Mouse (Mus musculus) ovary, postnatal 10 days (tissue): ENCODE measurements at regions not wholly inside any gene's neighbourhood (a gene's known extent, or its start where the extent isn't known, plus 50 kb on each side); places are given as distances from the start of the nearest gene placed in this dataset.
"Not testable (repeated sequence)": the region's sequence is repeated elsewhere in the genome, so short reads cannot be mapped to it uniquely, and the experiment has no call there.

Experiments
- DNase-seq: peaks from one replicate; pipeline ENCODE4 v3.0.0; 2022; ENCODE audit warnings: low spot score

GRCm38 (mm10) chr6:31810602-31811512 is 239.2 kb upstream of the 1700012A03Rik start:
- no peak for DNase-seq

- not testable (repeated sequence) for DNase-seq
Observed at GRCm38 (mm10) chr6:31804468-31804867, 240.7 kb upstream of the Podxl start.

- DNase-seq = not testable (repeated sequence)
Observed at GRCm38 (mm10) chr6:31803222-31803621, 239.4 kb upstream of the Podxl start.

- DNase-seq = no peak
Observed at GRCm38 (mm10) chr6:31791547-31791946, 227.8 kb upstream of the Podxl start.

GRCm38 (mm10) chr6:31790906-31791305 is 227.1 kb upstream of the Podxl start:
- no peak for DNase-seq

- DNase-seq = no peak
Observed at GRCm38 (mm10) chr6:31776841-31777240, 213.1 kb upstream of the Podxl start.

GRCm38 (mm10) chr6:31771916-31772315 is 208.1 kb upstream of the Podxl start:
- no peak for DNase-seq

- DNase-seq = no peak
Observed at GRCm38 (mm10) chr6:31745589-31745988, 181.8 kb upstream of the Podxl start.

- no peak for DNase-seq
Observed at GRCm38 (mm10) chr6:31731391-31731790, 167.6 kb upstream of the Podxl start.

- no peak for DNase-seq
Observed at GRCm38 (mm10) chr6:31719614-31720013, 155.8 kb upstream of the Podxl start.

- DNase-seq = no peak
Observed at GRCm38 (mm10) chr6:31718843-31719242, 155.1 kb upstream of the Podxl start.

- peak; percentile 23 for DNase-seq
Observed at GRCm38 (mm10) chr6:31717531-31717930, 153.8 kb upstream of the Podxl start.

- DNase-seq = no peak
Observed at GRCm38 (mm10) chr6:31707256-31707655, 143.5 kb upstream of the Podxl start.

- no peak for DNase-seq
Observed at GRCm38 (mm10) chr6:31704191-31704590, 140.4 kb upstream of the Podxl start.

- DNase-seq = no peak
Observed at GRCm38 (mm10) chr6:31702931-31703330, 139.2 kb upstream of the Podxl start.

- DNase-seq = no peak
Observed at GRCm38 (mm10) chr6:31695885-31696284, 132.1 kb upstream of the Podxl start.

- no peak for DNase-seq
Observed at GRCm38 (mm10) chr6:31693047-31693446, 129.3 kb upstream of the Podxl start.

- DNase-seq = no peak
Observed at GRCm38 (mm10) chr6:31692024-31692423, 128.2 kb upstream of the Podxl start.

- DNase-seq = no peak
Observed at GRCm38 (mm10) chr6:31680101-31680500, 116.3 kb upstream of the Podxl start.

- no peak for DNase-seq
Observed at GRCm38 (mm10) chr6:31665671-31666486, 102.1 kb upstream of the Podxl start.

- peak; percentile 31 for DNase-seq
Observed at GRCm38 (mm10) chr6:31664495-31664894, 100.7 kb upstream of the Podxl start.

- DNase-seq = no peak
Observed at GRCm38 (mm10) chr6:31660778-31661177, 97.0 kb upstream of the Podxl start.

GRCm38 (mm10) chr6:31659901-31660300 is 96.1 kb upstream of the Podxl start:
- DNase-seq = no peak
